Mouse (Mus musculus) kidney, postnatal 10 days (tissue): ENCODE measurements around the gene Col27a1.
A peak's percentile ranks its signal among the peaks of the same experiment; 100 is the strongest.

Experiments used
- DNase-seq: peaks from one replicate; pipeline ENCODE4 v3.0.0; 2021; ENCODE audit warnings: mixed read lengths

The Col27a1 gene

DNA sequence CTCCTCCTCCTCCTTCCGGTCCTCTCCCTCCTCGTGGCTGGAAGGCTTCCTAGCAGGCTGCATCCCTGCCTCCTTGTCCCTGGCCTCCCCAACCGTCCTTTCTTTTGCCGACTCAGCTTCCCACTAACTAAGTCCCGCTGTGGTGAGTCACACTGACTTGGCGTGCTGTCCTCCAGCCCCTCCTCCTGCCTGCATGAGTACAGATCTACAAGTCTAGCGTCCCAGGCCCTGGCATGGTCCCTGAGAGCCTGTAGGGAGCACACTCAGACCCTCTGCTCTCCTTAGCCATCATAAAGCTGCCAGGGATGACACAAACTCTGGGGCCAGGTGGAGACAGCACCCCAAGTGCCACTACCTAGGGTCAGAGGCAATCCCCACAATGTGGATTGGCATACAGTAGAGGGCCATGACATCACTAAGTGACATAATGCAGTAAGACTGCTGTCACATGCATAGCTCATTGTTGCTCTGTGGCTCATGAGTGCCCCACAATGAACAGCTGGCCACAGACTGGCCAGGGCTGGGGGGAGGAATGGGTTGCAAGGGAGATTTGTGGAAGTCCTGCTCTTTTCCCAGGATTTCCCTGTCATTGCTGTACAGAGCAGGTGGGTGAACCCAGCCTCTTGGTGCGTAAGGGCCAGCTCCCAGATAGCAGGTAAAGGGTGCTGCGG lies 102.4 kb downstream of the Col27a1 start:
- peak; percentile 58 for DNase-seq

DNA sequence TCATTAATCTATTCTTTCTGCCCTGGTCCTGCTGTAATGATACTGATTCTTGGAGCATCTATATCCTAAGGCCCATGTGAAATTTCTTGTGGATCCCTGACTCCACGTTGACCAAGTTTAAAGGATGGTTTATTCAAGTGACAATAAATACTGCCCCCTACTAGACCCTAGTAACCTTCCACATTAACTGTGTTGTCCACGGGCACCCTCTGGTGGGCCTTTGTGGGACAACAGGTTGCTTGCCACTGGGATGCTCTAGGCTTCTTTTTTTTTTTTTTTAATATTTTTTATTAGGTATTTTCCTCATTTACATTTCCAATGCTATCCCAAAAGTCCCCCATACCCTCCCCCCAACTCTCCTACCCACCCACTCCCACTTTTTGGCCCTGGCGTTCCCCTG lies 105.8 kb downstream of the Col27a1 start:
- DNase-seq, result peak; percentile 88

DNA sequence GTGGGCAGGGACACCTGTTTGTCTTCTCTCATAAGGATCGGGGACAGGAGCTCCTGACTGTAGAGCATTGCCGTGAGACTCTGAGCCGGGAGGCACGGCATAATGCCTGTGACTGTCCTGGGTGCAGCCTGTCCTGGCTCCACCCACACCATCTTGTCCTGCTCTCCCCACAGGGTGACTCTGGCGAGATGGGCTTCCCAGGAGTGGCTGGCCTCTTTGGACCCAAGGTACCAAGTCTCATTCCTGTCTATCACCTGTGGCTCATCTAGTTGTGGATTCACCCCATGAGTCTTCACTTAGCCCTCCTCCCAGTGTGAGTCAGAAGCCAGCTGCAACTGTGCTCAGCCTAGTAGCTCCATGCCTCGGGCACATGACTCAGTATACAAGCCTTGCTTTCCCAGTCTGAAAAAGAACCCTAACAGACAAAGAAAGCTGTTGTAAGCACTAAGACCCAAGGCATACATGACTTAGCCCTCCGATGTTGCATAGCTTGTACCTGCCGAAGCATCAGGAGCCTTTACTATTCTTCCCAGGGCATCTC lies 109.5 kb downstream of the Col27a1 start:
- no peak for DNase-seq

DNA sequence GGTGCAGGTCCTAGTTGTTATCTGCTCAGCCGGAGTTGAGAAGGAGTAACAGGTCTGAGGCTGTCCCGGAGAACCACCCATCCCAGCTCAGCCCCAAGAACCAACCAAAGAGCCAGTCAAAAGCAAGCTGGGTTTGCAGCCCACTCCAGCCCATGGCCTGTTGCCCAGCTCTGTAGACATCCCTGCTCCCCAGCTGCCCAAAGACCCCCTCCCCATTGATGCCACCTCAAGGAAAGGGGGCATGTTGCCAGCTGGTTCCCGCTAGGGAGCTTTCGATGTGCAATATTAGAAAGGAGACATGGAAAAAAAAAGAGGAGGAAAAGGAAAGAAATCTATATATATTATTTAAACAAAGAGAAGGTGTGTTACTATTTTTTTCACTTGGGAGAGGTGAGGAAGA lies 119.6 kb downstream of the Col27a1 start:
- no peak for DNase-seq

DNA sequence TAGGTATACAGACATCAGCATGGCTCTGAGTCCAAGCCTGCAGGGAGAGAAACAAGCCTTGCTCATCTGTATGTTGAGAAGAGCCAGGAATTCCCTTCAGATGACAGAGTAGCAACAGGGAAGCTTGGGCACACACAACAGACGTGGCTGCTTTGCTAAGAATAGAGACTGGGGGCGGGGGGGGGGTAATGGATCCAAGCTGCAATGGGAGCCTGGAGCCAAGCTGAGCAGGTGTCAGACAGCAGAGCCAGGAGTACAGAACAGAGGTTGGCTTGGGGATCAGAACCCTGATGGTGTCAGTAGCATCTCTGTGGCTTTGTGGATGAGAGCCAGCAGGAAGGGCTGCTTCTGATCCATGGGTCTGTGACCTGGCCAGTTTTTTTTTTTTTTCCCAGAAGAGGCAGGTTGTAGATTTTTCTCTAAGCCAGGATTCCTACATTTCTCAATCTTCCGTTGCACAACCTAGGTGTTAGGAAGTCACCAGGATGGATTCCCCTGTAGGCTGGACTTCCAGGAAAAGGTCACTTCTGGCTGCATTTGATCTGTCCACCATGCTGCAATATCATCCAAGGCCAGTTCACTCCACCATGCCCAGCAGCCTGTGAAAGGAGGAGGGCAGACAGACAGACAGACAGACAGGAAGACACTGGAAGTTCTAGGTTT lies 124.7 kb downstream of the Col27a1 start:
- DNase-seq, result no peak

DNA sequence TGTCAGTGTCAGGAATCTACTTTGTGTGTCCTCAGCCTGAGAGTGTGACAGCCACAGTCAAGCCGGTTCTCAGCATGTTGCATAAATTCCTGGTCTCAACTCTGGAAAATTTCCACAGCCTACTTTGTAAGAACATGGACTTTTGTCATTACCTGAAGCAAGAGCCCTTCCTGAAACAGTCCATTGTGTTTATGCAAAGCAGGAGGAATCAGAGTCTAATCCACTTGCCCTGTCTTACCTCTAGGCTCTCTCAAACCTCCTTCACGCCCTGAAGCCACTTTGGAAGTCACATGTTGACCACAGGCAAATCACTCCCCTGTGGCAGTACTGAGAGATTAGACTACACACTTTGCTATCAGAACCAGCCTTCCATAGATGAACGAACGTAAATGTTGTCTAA lies 128.7 kb downstream of the Col27a1 start:
- DNase-seq, result no peak

DNA sequence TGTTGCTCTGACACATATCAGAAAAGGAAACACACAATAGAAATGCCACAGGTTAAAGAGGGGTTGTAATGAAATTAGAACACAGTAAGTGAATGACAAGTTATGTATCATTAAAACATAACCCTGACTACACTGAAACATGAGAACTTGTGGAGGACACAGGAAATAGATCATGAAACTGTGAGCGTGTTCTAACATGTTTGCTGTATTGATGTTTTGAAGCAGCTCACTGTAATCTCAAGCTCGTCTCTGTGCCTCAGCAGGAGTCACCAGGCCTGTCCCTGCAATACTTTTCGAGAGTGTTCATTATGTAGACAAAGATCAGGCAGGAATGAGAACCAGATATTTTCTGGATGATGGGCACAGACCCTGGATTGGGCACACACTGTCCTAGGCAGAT lies 129.8 kb downstream of the Col27a1 start:
- no peak for DNase-seq

DNA sequence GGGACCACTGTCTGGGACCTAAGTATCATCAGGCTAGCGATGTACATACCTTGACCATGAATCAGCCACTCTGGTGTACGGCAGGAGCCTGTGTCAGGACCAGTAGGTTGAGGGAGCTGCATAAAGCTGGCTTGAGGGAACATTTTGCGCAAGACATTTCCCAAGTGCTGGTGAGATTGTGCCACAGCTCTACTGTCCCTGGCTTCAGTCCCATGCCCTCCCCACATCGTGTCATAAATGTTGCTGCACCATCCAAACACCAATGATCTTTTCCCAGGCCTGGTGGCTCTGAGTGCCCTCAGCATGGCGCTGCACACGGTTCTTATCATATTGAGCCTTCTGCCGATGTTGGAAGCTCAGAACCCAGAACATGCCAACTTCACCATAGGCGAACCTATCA lies 130.5 kb downstream of the Col27a1 start, which contains the start of gene Orm1:
Gene Orm1 (plus strand): TSS at position 266 of the 400 bp plus-strand sequence.
- DNase-seq, result no peak

DNA sequence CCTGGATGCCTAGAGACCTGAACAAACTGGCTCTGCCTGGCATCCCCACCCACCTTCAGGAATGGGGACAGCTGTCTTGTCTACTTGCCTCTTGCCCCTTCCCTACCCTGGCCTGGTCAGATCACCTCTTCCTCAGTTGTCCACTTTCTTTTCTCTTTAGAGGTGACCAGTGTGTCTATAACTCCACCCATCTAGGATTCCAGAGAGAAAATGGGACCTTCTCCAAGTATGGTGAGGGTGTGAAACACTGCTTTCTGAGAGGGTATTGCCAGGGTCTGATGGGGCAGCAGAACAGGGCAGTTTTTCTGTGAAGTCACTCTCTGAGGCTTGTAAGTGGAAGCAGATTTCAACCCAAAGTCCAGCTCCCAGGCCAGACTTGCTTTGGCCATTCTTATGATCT lies 131.5 kb downstream of the Col27a1 start:
- DNase-seq, result no peak

DNA sequence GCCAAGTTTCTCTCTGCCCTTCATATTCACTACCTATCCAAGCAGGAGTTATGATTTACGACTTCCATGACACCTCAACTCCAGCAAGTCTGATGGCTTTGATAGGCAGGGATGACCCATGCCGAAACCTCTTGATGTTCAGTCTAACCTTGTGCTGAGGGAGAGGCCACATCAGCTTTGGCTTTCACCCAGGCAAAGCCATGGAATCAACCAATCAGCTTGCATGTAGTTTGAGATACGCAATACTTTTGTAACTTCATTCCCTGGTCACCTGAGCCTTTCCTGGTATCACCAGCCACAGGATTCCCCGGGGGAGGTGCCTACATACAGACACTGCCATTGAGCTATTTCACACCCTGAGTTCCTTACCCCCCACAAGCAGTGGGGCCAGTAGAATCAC lies 132.9 kb downstream of the Col27a1 start:
- no peak for DNase-seq

DNA sequence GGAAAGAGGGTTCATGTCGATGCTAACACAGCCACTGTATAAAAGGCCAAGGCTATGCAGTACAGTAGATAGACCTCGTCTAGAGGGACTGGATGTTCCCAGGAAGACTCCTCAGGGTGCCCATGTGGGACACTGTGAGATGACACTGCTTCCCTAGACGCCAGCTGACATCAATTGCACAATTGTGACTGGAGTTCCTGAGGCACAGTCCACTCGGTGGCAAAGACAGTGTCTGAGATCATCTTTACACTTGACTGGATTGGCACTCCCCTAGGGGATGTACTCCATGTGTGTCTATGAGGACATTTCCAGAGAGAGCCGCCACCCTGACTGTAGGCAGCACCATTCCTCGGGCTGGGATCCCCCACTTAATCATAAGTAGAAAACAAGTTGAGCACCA lies 134.7 kb downstream of the Col27a1 start:
- DNase-seq, result no peak

DNA sequence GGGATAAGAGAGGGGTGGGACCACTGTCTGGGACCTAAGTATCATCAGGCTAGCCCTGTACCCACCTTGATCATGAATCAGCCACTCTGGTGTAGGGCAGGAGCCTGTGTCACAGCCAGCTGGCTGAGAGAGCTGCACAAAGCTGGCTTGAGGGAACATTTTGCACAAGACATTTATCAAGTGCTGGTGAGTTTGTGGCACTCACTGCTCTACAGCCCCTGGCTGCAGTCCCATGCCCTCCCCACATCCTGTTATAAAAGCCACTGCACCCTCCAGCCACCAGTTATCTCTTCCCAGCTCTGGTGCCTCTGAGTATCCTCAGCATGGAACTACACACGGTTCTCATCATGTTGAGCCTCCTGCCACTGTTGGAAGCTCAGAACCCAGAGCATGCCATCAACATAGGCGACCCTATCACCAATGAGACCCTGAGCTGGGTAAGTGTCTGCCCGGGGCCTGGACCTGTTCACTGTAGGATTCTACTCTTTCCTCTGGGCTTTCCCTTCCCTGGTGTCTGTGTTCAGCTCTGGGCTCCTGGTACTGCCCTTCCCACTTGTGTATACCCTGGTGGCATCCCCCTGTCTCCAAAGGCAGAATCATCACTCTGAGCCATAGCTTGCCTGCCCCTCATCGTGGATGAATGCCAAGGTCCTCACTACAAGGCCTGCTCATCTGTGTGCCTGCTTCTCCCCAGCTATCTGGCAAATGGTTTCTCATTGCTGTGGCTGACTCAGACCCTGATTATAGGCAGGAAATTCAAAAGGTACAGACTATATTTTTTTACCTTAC lies 142.3 kb downstream of the Col27a1 start, which contains the start of gene Orm3:
Gene Orm3 (plus strand): TSS at position 286 of the 789 bp plus-strand sequence.
- DNase-seq, result no peak

DNA sequence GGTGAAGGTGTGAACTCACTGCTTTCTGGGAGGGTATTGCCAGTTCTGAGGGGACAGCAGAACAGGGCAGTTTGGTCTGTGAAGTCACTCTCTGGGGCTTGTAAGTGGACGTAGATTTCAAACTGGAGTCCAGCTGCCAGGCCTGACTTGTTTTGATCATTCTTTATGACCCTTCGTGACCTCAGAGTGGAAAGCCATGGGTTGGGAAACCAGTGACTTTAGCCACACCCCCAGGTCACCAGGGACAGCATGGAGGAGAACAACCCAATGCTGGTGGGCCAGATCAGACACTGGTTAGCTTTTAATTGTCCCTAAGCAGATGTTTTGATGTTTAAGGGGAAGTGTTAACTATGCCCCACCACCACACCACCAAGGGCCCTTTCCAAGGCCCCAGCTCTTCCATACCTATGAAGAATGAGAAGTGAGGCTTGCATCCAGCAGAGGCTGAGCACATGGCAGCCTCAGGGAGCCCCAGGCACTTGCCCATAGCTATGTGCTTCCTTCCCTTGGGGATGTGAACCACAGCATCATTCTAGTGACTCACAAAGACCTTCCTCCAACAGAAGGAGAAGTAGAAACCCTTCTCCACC lies 143.3 kb downstream of the Col27a1 start:
- no peak for DNase-seq

DNA sequence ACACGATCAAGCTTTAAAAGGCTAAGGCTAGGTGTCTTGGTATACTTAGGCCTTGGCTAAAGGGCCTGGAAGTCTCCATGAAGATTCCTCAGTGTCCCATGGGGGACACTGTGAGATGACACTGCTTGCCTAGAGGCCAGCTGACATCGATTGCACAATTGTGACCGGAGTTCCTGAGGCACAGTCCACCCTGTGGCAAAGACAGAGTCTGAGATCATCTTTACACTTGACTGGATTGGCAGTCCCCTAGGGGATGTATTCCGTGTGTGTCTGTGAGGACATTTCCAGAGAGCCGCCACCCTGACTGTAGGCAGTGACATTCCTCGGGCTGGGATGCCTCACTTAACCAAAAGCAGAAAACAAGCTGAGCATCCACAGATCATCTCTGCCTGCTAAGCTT lies 146.1 kb downstream of the Col27a1 start:
- no peak for DNase-seq

DNA sequence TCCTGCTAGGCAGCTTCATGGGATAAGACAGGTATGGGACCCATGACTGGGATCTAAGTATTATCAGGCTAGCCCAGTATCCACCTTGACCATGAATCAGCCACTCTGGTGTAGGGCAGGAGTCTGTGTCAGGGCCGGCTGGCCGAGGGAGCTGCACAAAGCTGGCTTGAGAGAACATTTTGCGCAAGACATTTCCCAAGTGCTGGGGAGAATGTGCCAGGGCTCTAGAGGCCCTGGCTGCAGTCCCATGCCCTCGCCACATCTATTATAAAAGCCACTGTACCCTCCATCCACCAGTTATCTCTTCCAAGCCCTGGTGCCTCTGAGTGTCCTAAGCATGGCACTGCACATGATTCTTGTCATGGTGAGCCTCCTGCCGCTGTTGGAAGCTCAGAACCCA lies 148.3 kb downstream of the Col27a1 start, which contains the start of gene Orm2:
Gene Orm2 (plus strand): TSS at position 300 of the 400 bp plus-strand sequence.
- DNase-seq, result no peak

DNA sequence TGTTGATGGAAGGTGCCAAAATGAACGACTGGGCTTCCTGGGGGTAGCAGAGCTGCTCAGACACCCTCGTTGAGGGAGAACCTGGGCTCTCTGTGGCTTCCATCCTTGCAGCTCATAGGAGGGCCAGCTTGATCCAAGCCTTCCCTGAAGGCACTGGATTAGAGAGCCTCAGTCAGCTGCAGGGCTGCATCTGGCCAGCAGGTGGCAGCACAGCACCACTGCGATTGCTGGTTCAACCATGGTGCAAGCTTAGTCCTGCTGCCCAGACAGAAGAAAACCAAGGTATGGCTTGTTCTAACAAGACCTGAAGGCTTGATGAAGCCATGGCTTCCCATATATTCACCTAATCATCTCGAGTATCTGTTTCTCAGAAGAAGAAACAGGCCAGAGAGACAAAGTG lies 154.8 kb downstream of the Col27a1 start:
- peak; percentile 94 for DNase-seq

DNA sequence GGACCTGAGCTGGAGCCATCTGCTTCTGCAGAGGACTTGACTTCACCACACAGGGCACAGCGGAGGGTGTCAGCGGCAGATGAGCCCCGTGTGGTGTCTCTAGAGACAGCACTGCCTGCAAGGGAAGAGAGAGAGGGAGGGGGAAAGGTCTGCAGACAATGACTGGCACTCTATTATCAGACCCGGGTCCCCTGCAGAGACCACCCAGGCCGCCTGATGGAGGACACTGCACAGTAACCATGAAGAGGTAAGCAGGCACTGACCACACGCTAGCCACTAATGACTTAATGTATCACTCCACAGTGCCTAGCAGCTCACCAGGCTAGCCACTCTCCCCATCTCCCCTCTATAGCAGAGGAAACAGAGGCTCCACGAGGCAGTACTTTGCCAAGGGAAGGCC lies 157.1 kb downstream of the Col27a1 start:
- no peak for DNase-seq

DNA sequence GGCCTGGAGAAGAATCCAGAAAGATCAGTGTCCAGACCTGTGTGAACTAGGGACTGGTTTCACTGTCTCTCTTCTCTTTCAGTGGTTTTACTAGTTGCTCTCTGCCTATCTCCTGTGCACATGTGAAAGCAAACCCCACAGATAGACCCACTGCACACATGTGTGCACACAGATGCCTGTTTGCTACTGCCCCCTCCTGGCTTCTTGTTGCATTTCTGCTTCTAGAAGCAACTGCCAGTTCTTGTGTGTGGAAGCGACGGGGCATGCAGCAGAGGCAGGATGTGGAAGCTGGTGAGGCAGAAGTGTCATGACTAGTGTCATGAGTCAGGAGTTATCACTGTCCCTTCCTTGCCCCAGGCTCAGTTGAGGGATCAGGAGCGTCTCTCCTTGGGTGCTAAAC lies 158.1 kb downstream of the Col27a1 start:
- DNase-seq, result peak; percentile 48

DNA sequence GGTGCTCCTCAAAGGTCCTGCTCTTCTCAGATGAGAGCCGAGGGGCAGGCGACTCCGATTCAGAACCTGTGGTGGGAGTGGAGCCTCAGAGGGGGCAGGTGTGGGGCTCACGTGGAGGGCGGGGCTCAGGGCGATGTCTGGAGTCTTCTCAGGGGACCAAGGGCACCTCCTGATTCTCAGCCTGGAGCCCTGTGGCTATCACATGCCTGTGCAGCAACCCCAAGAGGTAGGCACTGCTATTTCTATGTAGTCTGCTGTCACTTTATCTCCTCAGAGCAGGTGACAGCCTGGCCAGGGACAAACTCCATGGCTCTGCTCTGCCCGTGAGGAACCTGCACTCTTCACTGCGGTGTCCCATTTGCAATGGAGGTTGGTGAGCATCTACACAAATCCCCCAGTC lies 159.6 kb downstream of the Col27a1 start:
- DNase-seq, result no peak

DNA sequence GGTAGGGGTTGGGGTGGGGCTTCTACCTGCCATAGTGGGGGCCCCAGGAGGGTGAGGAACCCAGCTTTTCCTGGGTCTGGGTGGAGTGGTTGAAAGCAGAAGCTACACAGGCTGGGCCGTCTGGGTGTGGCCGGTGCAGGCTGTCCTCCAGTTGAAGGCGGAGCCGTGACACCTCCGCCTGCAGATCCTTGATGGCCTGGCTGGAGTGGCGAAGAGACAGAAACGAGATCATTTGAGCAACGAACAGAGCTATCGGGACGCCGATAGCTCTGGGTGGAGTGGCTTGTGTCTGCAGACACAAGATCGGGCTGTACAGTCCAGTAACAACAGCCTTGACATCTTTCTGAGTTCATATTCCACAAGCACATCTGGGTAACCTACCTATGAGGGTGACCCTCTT lies 160.5 kb downstream of the Col27a1 start:
- no peak for DNase-seq

DNA sequence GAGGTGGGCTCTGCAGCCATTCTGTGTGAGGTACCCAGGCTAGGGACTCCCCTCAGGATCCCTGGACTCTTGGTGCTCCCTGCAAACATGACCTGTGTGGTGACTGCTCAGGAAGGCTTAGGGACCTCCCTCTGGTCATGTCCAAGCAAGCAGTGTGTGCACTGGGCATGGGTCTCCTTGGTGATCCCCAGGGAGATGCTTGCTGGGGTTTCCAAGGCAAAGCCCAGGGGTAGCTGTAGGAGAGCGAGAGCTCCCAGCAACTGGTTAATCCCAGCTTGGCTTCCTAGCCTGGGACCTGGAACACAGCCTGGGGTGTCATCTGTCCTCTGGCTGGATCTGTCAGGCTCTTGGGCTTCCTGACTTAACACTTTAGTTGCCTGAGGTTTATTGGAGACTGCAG lies 161.6 kb downstream of the Col27a1 start:
- DNase-seq, result peak; percentile 66

DNA sequence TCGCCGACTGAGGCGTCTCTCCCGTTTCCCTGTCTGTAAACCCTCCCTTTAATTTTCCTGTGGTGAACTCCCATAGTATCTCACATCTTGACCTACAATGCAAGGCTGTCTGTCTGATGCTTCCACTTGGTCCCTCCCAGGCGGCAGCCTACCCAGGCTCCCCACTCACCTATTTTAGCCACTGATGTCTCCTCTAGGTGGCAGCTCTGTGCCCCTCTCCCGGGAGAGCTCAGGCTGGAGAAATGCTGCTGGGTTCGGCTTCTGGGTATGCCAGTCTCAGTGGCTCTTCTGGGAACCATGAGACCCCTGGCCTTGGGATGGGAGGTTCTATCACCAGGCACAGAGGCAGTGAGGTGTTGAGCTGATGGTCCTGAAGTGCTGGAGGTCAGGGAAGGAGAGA lies 163.7 kb downstream of the Col27a1 start:
- DNase-seq, result no peak
